Mouse (Mus musculus) bone marrow, adult 2 months (tissue): Measurements from ENCODE around the gene Barhl1. TPM values are rescaled to one million over a fixed set of nuclear protein-coding genes. Genes with fewer than 3 reads are reported as not detected.

Experiments
- H3K27ac ChIP-seq: fragments of 200-500 bp; 2 replicates; pipeline ENCODE4 v1.5.1; 2012; ENCODE audit warnings: low read depth, mild to moderate bottlenecking, control low read depth, inconsistent platforms, low read length; ENCODE audit not compliant: control insufficient read depth, poor library complexity, insufficient read depth
- H3K4me1 ChIP-seq: fragments of 200-500 bp; 2 replicates; pipeline ENCODE4 v1.6.1; 2011; ENCODE audit warnings: low read length; ENCODE audit not compliant: control insufficient read depth, insufficient read depth
- H3K4me3 ChIP-seq: fragments of 200-500 bp; replicated peaks from 2 replicates; pipeline ENCODE3; 2011; ENCODE audit warnings: mild to moderate bottlenecking, low read depth, low read length, control low read depth; ENCODE audit not compliant: control insufficient read depth
- CTCF ChIP-seq: fragments of 200-500 bp; IDR thresholded peaks from 2 replicates; pipeline ENCODE4 v1.5.1; 2011; ENCODE audit warnings: low read length, control low read depth; ENCODE audit not compliant: control insufficient read depth, insufficient read depth
- POLR2A ChIP-seq: fragments of 200-500 bp; IDR thresholded peaks from 2 replicates; pipeline ENCODE4 v1.6.1; 2011; ENCODE audit warnings: low read depth, mild to moderate bottlenecking, control low read depth, low read length, borderline replicate concordance; ENCODE audit not compliant: control insufficient read depth
- WGBS: fragments of 180-500 bp; shearing (Covaris S2); methylation state at CpG from one replicate; pipeline ENCODE4 v1.1.7; 2018; 5-methylcytosine and 5-hydroxymethylcytosine counted together
- polyA plus RNA-seq: library from polyadenylated mRNA; stranded (reverse); fragments of >200 nt; gene quantifications from 2 replicates; pipeline ENCODE4 v1.2.4, GENCODE M21; 2011; ENCODE audit warnings: low replicate concordance; ENCODE audit not compliant: missing spikeins, insufficient read depth, insufficient read length

Gene Barhl1
- polyA plus RNA-seq, 1 experiment: not detected

GRCm38 (mm10) chr2:28915104-28915738 lies 1.2 kb downstream of the Barhl1 start:
- 11% methylated on average over 22 of the region's 22 CpGs for WGBS

DNA sequence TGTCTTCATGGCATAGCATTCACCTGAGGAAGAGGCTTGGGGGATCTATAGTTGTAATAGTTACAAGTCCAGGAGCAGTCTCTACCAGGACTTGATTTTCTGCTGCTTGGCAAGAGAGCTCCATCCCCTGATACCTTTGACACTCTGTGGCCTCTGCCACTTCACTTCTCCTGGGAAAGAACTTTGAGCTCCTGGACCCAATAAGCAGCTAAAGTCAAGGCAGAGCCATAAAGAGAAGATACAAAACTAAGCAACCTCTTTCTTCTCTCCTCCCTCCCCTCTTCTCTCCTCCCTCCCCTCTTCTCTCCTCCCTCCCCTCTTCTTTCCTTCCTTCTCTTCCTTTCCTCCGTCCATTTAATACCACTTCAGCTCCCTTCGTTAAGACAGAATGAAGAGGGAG lies 2.3 kb downstream of the Barhl1 start:
- no peaks in the 10 kb centered on the region for H3K4me1 ChIP-seq
- H3K27ac ChIP-seq: no peak overlapping the region
- TF ChIP-seq POLR2A (no peak), CTCF (no peak)
- 14% methylated on average over 2 of the region's 2 CpGs for WGBS
- no peak overlapping the region for H3K4me3 ChIP-seq

More at GRCm38 (mm10) chr2:28915104-28915738, 1.2 kb downstream of the Barhl1 start:
- no peak for TF ChIP-seq CTCF
- no peak for TF ChIP-seq POLR2A
- no peaks in the 10 kb centered on the region for H3K4me1 ChIP-seq
- no peak overlapping the region for H3K27ac ChIP-seq
- H3K4me3 ChIP-seq: no peak overlapping the region

GRCm38 (mm10) chr2:28912961-28913360 lies 3.5 kb downstream of the Barhl1 start:
- no peak overlapping the region for H3K27ac ChIP-seq
- H3K4me3 ChIP-seq: no peak overlapping the region
- TF ChIP-seq POLR2A (no peak), CTCF (no peak)
- WGBS: 10% methylated on average over 4 of the region's 4 CpGs
- H3K4me1 ChIP-seq: no peaks in the 10 kb centered on the region

- Histone ChIP-seq H3K27ac (no peak overlapping the region), H3K4me3 (no peak overlapping the region), H3K4me1 (no peaks in the 10 kb centered on the region)
- 8% methylated on average over 33 of the region's 33 CpGs for WGBS
- TF ChIP-seq CTCF (no peak), POLR2A (no peak)
Observed at GRCm38 (mm10) chr2:28912039-28912700, 4.3 kb downstream of the Barhl1 start.

DNA sequence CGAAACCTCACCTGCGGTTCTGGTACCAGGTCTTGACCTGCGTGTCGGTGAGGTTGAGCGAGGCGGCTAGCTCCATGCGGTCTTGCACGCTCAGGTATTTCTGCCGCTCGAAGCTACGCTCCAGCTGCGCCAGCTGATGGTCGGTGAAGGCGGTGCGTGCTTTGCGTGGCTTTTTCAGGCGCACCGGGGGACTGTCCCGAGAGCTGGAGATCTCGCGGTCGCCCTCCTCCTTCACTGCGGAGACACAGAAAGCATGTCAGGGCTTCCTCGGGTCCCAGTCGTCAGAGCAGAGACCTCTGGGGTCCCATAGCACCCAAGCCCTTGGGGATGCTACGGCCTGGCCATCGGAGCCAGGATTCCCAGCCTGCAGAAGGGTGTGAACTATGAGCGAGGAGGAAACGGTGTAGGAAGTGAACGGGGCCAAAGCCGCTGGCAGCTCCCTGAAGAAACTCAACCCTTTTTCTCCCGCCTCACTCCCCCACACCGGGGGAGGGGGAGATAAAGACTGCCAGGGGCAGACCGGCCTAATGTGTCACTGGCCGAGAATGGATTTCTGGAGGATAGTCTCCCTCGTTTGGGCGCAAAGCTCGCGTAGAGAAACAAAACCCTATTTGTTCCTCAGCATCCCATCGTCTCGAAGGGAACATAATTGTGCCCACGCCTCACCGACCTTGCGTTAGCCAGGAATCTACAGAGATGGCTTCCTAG lies 5.0 kb downstream of the Barhl1 start:
- Histone ChIP-seq H3K4me3 (no peak overlapping the region), H3K27ac (no peak overlapping the region), H3K4me1 (no peaks in the 10 kb centered on the region)
- 6% methylated on average over 44 of the region's 44 CpGs for WGBS
- TF ChIP-seq POLR2A: no peak
- TF ChIP-seq CTCF: no peak

DNA sequence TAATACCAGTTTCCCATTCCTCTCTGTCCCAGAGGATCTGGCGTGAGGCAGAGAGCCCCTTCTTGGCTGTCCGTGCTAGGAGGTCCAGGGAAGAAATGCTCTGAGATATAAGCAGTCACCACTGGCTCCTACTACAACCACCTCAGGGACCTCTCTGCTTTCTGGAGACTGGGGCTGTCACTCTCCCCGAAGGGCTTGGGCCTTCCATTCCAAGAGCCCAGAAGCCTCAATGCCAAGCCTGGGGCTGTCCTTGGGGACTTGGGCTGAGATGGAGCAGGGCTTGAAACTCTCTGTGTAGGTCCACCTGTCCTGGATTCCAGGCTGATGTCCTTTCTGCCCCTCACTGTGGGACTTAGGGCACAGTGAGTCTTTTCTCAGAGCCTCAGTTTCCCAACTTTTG lies 5.6 kb downstream of the Barhl1 start:
- 21% methylated on average over 3 of the region's 3 CpGs for WGBS
- TF ChIP-seq CTCF: no peak
- Histone ChIP-seq H3K27ac (no peak overlapping the region), H3K4me1 (no peaks in the 10 kb centered on the region), H3K4me3 (no peak overlapping the region)

- whole genome bisulfite sequencing: 16% methylated on average over 25 of the region's 25 CpGs
- Histone ChIP-seq H3K27ac (no peak overlapping the region), H3K4me1 (no peaks in the 10 kb centered on the region), H3K4me3 (no peak overlapping the region)
- TF ChIP-seq CTCF (no peak), POLR2A (no peak)
Observed at GRCm38 (mm10) chr2:28909818-28910710, 6.4 kb downstream of the Barhl1 start.
